Mouse (Mus musculus) brain, embryonic 14.5 days (tissue): ENCODE measurements at regions not wholly inside any gene's neighbourhood (a gene's known extent, or its start where the extent isn't known, plus 50 kb on each side); places are given as distances from the start of the nearest gene placed in this dataset.

Experiments
- CTCF ChIP-seq: fragments of 200-500 bp; IDR thresholded peaks from 2 replicates; pipeline ENCODE4 v1.5.1; 2012; ENCODE audit warnings: inconsistent platforms, mild to moderate bottlenecking, moderate library complexity, borderline replicate concordance; ENCODE audit not compliant: insufficient read depth, insufficient read length; ENCODE audit errors: extremely low read depth
- POLR2A ChIP-seq: fragments of 200-500 bp; IDR thresholded peaks from 2 replicates; pipeline ENCODE4 v1.6.1; 2012; ENCODE audit warnings: mild to moderate bottlenecking, inconsistent platforms, borderline replicate concordance; ENCODE audit not compliant: poor library complexity, insufficient read depth, insufficient read length, severe bottlenecking; ENCODE audit errors: extremely low read depth

GRCm38 (mm10) chr17:47112556-47113225, 102.3 kb upstream of the Ubr2 start:
- TF ChIP-seq POLR2A (no peak), CTCF (peak; percentile 38; the same call in 1 of the 2 replicates)
